ENCODE assay signal across 32 mouse cellular contexts in the genomic region with DNA sequence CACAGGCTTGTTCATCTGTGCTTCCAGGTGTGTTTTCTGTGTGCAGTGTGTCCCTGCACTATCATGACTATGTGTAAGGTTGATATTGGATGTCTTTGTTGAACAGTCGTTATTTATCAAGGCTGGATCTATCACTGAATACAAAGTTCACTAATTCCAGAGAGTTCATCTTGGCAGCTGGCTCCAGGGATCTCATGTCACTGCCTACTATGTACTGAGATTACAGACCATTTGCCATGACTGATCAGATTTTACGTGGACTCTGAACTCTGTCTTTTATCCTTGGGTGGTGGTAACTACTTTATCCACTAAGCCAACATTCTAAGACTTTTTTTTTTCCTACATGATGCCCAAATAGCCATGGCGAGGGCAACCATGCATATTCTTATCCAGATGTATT.
"Had no signal": no experiment of that assay in that cellular context is flagged by ENCODE, and none has a peak within 500 bp of the region (broad histone marks: within the 10 kb centered on the region; RNA-seq: fewer than 3 reads in every experiment).

No protein-coding gene starts in this region.

- H3K36me3 ChIP-seq: heart, embryonic 10.5 days; heart, embryonic 12.5 days; heart, embryonic 13.5 days; heart, embryonic 15.5 days; hindbrain, embryonic 10.5 days; hindbrain, embryonic 12.5 days; hindbrain, embryonic 13.5 days; hindbrain, embryonic 15.5 days; intestine, embryonic 15.5 days; kidney, embryonic 15.5 days had no signal

- DNase-seq: heart, postnatal 10 days; heart, postnatal 14 days; heart, postnatal 36 days; heart, postnatal 4 days; kidney, adult 11 months; kidney, adult 18-20 months; kidney, adult 8-10 months; kidney, adult 9 months; kidney, postnatal 10 days; kidney, postnatal 14 days; kidney, postnatal 25 days; kidney, postnatal 36 days; kidney, postnatal 4 days; layer of hippocampus, adult 9-11 months; layer of hippocampus, postnatal 36 days had no signal

- H3K4me1 ChIP-seq: hindbrain, embryonic 10.5 days; hindbrain, embryonic 12.5 days; hindbrain, embryonic 13.5 days; hindbrain, embryonic 15.5 days; intestine, embryonic 15.5 days; kidney, embryonic 15.5 days had no signal

- H3K27me3 ChIP-seq: heart, embryonic 12.5 days; heart, embryonic 13.5 days; heart, embryonic 15.5 days; hindbrain, embryonic 12.5 days; hindbrain, embryonic 13.5 days; hindbrain, embryonic 15.5 days; intestine, embryonic 15.5 days; kidney, embryonic 15.5 days had no signal

- H3K9ac ChIP-seq: heart, embryonic 12.5 days; heart, embryonic 13.5 days; heart, embryonic 15.5 days; hindbrain, embryonic 12.5 days; hindbrain, embryonic 13.5 days; hindbrain, embryonic 14.5 days; hindbrain, embryonic 15.5 days; intestine, embryonic 15.5 days; kidney, embryonic 15.5 days had no signal

- H3K27ac ChIP-seq: heart, embryonic 10.5 days; heart, embryonic 13.5 days; heart, embryonic 15.5 days; hindbrain, embryonic 10.5 days; hindbrain, embryonic 12.5 days; hindbrain, embryonic 13.5 days; hindbrain, embryonic 14.5 days; hindbrain, embryonic 15.5 days; hindbrain, postnatal 0 days; intestine, embryonic 15.5 days; kidney, embryonic 15.5 days; kidney, postnatal 0 days; layer of hippocampus, adult 2 months had no signal

- H3K4me2 ChIP-seq: heart, embryonic 11.5 days; heart, embryonic 12.5 days; heart, embryonic 13.5 days; heart, embryonic 15.5 days; hindbrain, embryonic 12.5 days; hindbrain, embryonic 13.5 days; hindbrain, embryonic 14.5 days; hindbrain, embryonic 15.5 days; intestine, embryonic 15.5 days; kidney, embryonic 15.5 days had no signal

- H3K9me3 ChIP-seq: heart, embryonic 10.5 days; heart, embryonic 12.5 days; heart, embryonic 13.5 days; heart, embryonic 15.5 days; hindbrain, embryonic 10.5 days; hindbrain, embryonic 12.5 days; hindbrain, embryonic 13.5 days; hindbrain, embryonic 15.5 days; intestine, embryonic 15.5 days; kidney, embryonic 15.5 days had no signal

- H3K4me3 ChIP-seq: heart, embryonic 10.5 days; heart, embryonic 12.5 days; heart, embryonic 13.5 days; heart, embryonic 15.5 days; hindbrain, embryonic 10.5 days; hindbrain, embryonic 12.5 days; hindbrain, embryonic 13.5 days; hindbrain, embryonic 15.5 days; intestine, embryonic 15.5 days; kidney, embryonic 15.5 days; layer of hippocampus, adult 2 months had no signal

- ATAC-seq: hindbrain, embryonic 16.5 days; hindbrain, postnatal 0 days; inflammation-experienced regulatory T-cells, adult 6 months; intestine, embryonic 15.5 days had no signal
